Mouse (Mus musculus): ENCODE measurements around the gene Zscan21. TPM values are rescaled to one million over a fixed set of nuclear protein-coding genes. Genes with fewer than 3 reads are reported as not detected.
A peak's percentile ranks its signal among the peaks of the same experiment; 100 is the strongest.

The Zscan21 gene
- polyA plus RNA-seq, 1 experiment from 2014 or later, result 128 TPM

GRCm38 (mm10) chr5:138137935-138138549, 21.3 kb downstream of the Zscan21 start:
- H3K4me1 ChIP-seq (ENCODE audit: control insufficient read depth, insufficient read depth, low read length), result no peaks in the 10 kb centered on the region
- no peaks in the 10 kb centered on the region for H3K27me3 ChIP-seq (ENCODE audit: control insufficient read depth, insufficient read depth, low read length)
- H3K9me3 ChIP-seq (ENCODE audit: control insufficient read depth, low read length), result no peaks in the 10 kb centered on the region
- peaks cover 12% of the 10 kb centered on the region; the same call in 1 of the 2 replicates for H3K36me3 ChIP-seq (ENCODE audit: control insufficient read depth, insufficient read depth, low read length)
- no peak overlapping the region for H3K4me3 ChIP-seq (ENCODE audit: low read depth, low read length)
- 66% methylated on average over 8 of the region's 8 CpGs for WGBS
- DNase-seq (ENCODE audit: low spot score) (peak; percentile 43), ATAC-seq (ENCODE audit: insufficient read depth, low FRiP score, low TSS enrichment) (no peak; the same call in 1 of the 2 replicates)
- H3K4me2 ChIP-seq (ENCODE audit: low read depth), result no peak overlapping the region
- H3K27ac ChIP-seq (ENCODE audit: low read depth, low read length), result no peak overlapping the region
- H3K9ac ChIP-seq (ENCODE audit: low read length), result no peak overlapping the region

- ATAC-seq (ENCODE audit: insufficient read depth, low FRiP score, low TSS enrichment) (no peak), DNase-seq (ENCODE audit: low spot score) (no peak)
- Histone ChIP-seq H3K27me3 (ENCODE audit: control insufficient read depth, insufficient read depth, low read length) (no peaks in the 10 kb centered on the region), H3K27ac (ENCODE audit: low read depth, low read length) (no peak overlapping the region), H3K36me3 (ENCODE audit: control insufficient read depth, insufficient read depth, low read length) (peaks cover 7% of the 10 kb centered on the region; the same call in 1 of the 2 replicates), H3K9me3 (ENCODE audit: control insufficient read depth, low read length) (no peaks in the 10 kb centered on the region), H3K4me2 (ENCODE audit: low read depth) (no peak overlapping the region), H3K9ac (ENCODE audit: low read length) (no peak overlapping the region), H3K4me3 (ENCODE audit: low read depth, low read length) (no peak overlapping the region), H3K4me1 (ENCODE audit: control insufficient read depth, insufficient read depth, low read length) (no peaks in the 10 kb centered on the region)
- WGBS, result 82% methylated on average over 4 of the region's 4 CpGs
Observed at GRCm38 (mm10) chr5:138138585-138138984, 21.9 kb downstream of the Zscan21 start.

- no peaks in the 10 kb centered on the region for H3K4me1 ChIP-seq (ENCODE audit: control insufficient read depth, insufficient read depth, low read length)
- H3K9me3 ChIP-seq (ENCODE audit: control insufficient read depth, low read length), result no peaks in the 10 kb centered on the region
- peaks cover 7% of the 10 kb centered on the region for H3K36me3 ChIP-seq (ENCODE audit: control insufficient read depth, insufficient read depth, low read length)
- ATAC-seq (ENCODE audit: insufficient read depth, low FRiP score, low TSS enrichment) (no peak), DNase-seq (ENCODE audit: low spot score) (no peak)
- peak overlapping the region; percentile 68 for H3K4me2 ChIP-seq (ENCODE audit: low read depth)
- H3K27me3 ChIP-seq (ENCODE audit: control insufficient read depth, insufficient read depth, low read length), result no peaks in the 10 kb centered on the region
- peak overlapping the region; percentile 73 for H3K4me3 ChIP-seq (ENCODE audit: low read depth, low read length)
- peak overlapping the region; percentile 95 for H3K9ac ChIP-seq (ENCODE audit: low read length)
- H3K27ac ChIP-seq (ENCODE audit: low read depth, low read length), result no peak overlapping the region
- 87% methylated on average over 3 of the region's 3 CpGs for WGBS
Observed at GRCm38 (mm10) chr5:138154390-138154789, 37.7 kb downstream of the Zscan21 start.

GRCm38 (mm10) chr5:138155443-138155976, 38.8 kb downstream of the Zscan21 start, which contains the start of gene Zfp113:
Gene Zfp113 (minus strand): TSS chr5:138155744.
- H3K4me3 ChIP-seq (ENCODE audit: low read depth, low read length), result peak within 1 kb of the TSS; percentile 73
- peak within 1 kb of the TSS; percentile 95 for H3K9ac ChIP-seq (ENCODE audit: low read length)
- H3K27ac ChIP-seq (ENCODE audit: low read depth, low read length), result peak within 1 kb of the TSS; percentile 95
- peaks cover 4% of the 10 kb centered on the region for H3K36me3 ChIP-seq (ENCODE audit: control insufficient read depth, insufficient read depth, low read length)
- H3K9me3 ChIP-seq (ENCODE audit: control insufficient read depth, low read length), result no peaks in the 10 kb centered on the region
- peak; percentile 97 for ATAC-seq (ENCODE audit: insufficient read depth, low FRiP score, low TSS enrichment)
- H3K4me1 ChIP-seq (ENCODE audit: control insufficient read depth, insufficient read depth, low read length), result no peaks in the 10 kb centered on the region; the same call in 1 of the 2 replicates
- H3K27me3 ChIP-seq (ENCODE audit: control insufficient read depth, insufficient read depth, low read length), result no peaks in the 10 kb centered on the region
- H3K4me2 ChIP-seq (ENCODE audit: low read depth), result peak within 1 kb of the TSS; percentile 68
- WGBS, result under 1% methylated on average over 31 of the region's 31 CpGs
- peak; percentile 89 for DNase-seq (ENCODE audit: low spot score)

GRCm38 (mm10) chr5:138160224-138160762, 43.6 kb downstream of the Zscan21 start:
- Histone ChIP-seq H3K9ac (ENCODE audit: low read length) (peak overlapping the region; percentile 81; the same call in 1 of the 2 replicates), H3K27me3 (ENCODE audit: control insufficient read depth, insufficient read depth, low read length) (no peaks in the 10 kb centered on the region), H3K9me3 (ENCODE audit: control insufficient read depth, low read length) (no peaks in the 10 kb centered on the region), H3K4me1 (ENCODE audit: control insufficient read depth, insufficient read depth, low read length) (peaks cover 7% of the 10 kb centered on the region; the same call in 1 of the 2 replicates), H3K36me3 (ENCODE audit: control insufficient read depth, insufficient read depth, low read length) (peaks cover 12% of the 10 kb centered on the region), H3K4me3 (ENCODE audit: low read depth, low read length) (peak overlapping the region; percentile 83), H3K27ac (ENCODE audit: low read depth, low read length) (no peak overlapping the region), H3K4me2 (ENCODE audit: low read depth) (peak overlapping the region; percentile 60)
- 72% methylated on average over 7 of the region's 7 CpGs for WGBS
- DNase-seq (ENCODE audit: low spot score) (no peak), ATAC-seq (ENCODE audit: insufficient read depth, low FRiP score, low TSS enrichment) (no peak)

- peaks cover 7% of the 10 kb centered on the region; the same call in 1 of the 2 replicates for H3K4me1 ChIP-seq (ENCODE audit: control insufficient read depth, insufficient read depth, low read length)
- H3K4me2 ChIP-seq (ENCODE audit: low read depth), result peak within 1 kb of the TSS; percentile 60
- peak; percentile 94 for ATAC-seq (ENCODE audit: insufficient read depth, low FRiP score, low TSS enrichment)
- DNase-seq (ENCODE audit: low spot score), result peak; percentile 93
- H3K9ac ChIP-seq (ENCODE audit: low read length), result peak within 1 kb of the TSS; percentile 81
- H3K27me3 ChIP-seq (ENCODE audit: control insufficient read depth, insufficient read depth, low read length), result no peaks in the 10 kb centered on the region
- H3K9me3 ChIP-seq (ENCODE audit: control insufficient read depth, low read length), result no peaks in the 10 kb centered on the region
- 0 out of 2 replicates have a peak within 1 kb of the TSS, but pooled peaks have one; percentile 27 for H3K27ac ChIP-seq (ENCODE audit: low read depth, low read length)
- H3K36me3 ChIP-seq (ENCODE audit: control insufficient read depth, insufficient read depth, low read length), result peaks cover 17% of the 10 kb centered on the region
- H3K4me3 ChIP-seq (ENCODE audit: low read depth, low read length), result peak within 1 kb of the TSS; percentile 83
- WGBS, result under 1% methylated on average over 42 of the region's 42 CpGs
Observed at GRCm38 (mm10) chr5:138160842-138161665, 44.4 kb downstream of the Zscan21 start, which contains the start of gene Cops6. Gene Cops6 (plus strand): TSS chr5:138161071.

GRCm38 (mm10) chr5:138163046-138163445, 46.3 kb downstream of the Zscan21 start:
- Histone ChIP-seq H3K36me3 (ENCODE audit: control insufficient read depth, insufficient read depth, low read length) (peaks cover 23% of the 10 kb centered on the region), H3K27ac (ENCODE audit: low read depth, low read length) (no peak overlapping the region), H3K4me2 (ENCODE audit: low read depth) (no peak overlapping the region), H3K4me3 (ENCODE audit: low read depth, low read length) (no peak overlapping the region; the same call in 1 of the 2 replicates), H3K9ac (ENCODE audit: low read length) (no peak overlapping the region), H3K9me3 (ENCODE audit: control insufficient read depth, low read length) (no peaks in the 10 kb centered on the region), H3K4me1 (ENCODE audit: control insufficient read depth, insufficient read depth, low read length) (peaks cover 7% of the 10 kb centered on the region; the same call in 1 of the 2 replicates), H3K27me3 (ENCODE audit: control insufficient read depth, insufficient read depth, low read length) (no peaks in the 10 kb centered on the region)
- ATAC-seq (ENCODE audit: insufficient read depth, low FRiP score, low TSS enrichment) (no peak), DNase-seq (ENCODE audit: low spot score) (no peak)
- WGBS, result 73% methylated on average over 6 of the region's 6 CpGs

GRCm38 (mm10) chr5:138163610-138164009, 46.9 kb downstream of the Zscan21 start:
- peaks cover 27% of the 10 kb centered on the region for H3K36me3 ChIP-seq (ENCODE audit: control insufficient read depth, insufficient read depth, low read length)
- H3K4me1 ChIP-seq (ENCODE audit: control insufficient read depth, insufficient read depth, low read length), result peaks cover 7% of the 10 kb centered on the region; the same call in 1 of the 2 replicates
- H3K9ac ChIP-seq (ENCODE audit: low read length), result no peak overlapping the region
- ATAC-seq (ENCODE audit: insufficient read depth, low FRiP score, low TSS enrichment), result no peak
- no peak overlapping the region for H3K4me2 ChIP-seq (ENCODE audit: low read depth)
- no peaks in the 10 kb centered on the region for H3K9me3 ChIP-seq (ENCODE audit: control insufficient read depth, low read length)
- no peak overlapping the region for H3K4me3 ChIP-seq (ENCODE audit: low read depth, low read length)
- no peak overlapping the region for H3K27ac ChIP-seq (ENCODE audit: low read depth, low read length)
- H3K27me3 ChIP-seq (ENCODE audit: control insufficient read depth, insufficient read depth, low read length), result no peaks in the 10 kb centered on the region
- 71% methylated on average over 10 of the region's 10 CpGs for WGBS
- DNase-seq (ENCODE audit: low spot score), result no peak
